Comparison of ENCODE assay signal across 8 mouse cellular contexts in genomic region chr3:30647440-30648090, GRCm38 (mm10). TPM values are rescaled to one million over a fixed set of nuclear protein-coding genes. Genes with fewer than 3 reads are reported as not detected.
DNase-seq lines count a peak whose midpoint lies in the region; ATAC-seq lines count a peak whose summit lies in the region.

Gene Lrrc34, minus strand, starts transcription at chr3:30647869.

- peaks cover 26% of the 10 kb centered on the region for H3K4me1 ChIP-seq in neural tube, embryonic 13.5 days (replicated peaks)

- H3K9me3 ChIP-seq in neural tube, embryonic 13.5 days: no peaks in the 10 kb centered on the region

- H3K9ac ChIP-seq in neural tube, embryonic 13.5 days: peak within 1 kb of the TSS; percentile 60

- WGBS in neural tube, embryonic 13.5 days: 1% methylated on average over 25 of the region's 25 CpGs

- H3K4me2 ChIP-seq in neural tube, embryonic 13.5 days: peak within 1 kb of the TSS; percentile 65

- peaks cover 41% of the 10 kb centered on the region for H3K27me3 ChIP-seq in neural tube, embryonic 13.5 days

- peak; percentile 91 for DNase-seq in heart, adult 11 months
- no peak for DNase-seq in heart, adult 8-10 months (ENCODE audit: low spot score)
- peak; percentile 42 to 55 for DNase-seq in adrenal gland, postnatal 36 days
- DNase-seq in kidney, adult 11 months: peak; percentile 31
- DNase-seq in lung, adult 18-20 months: peak; percentile 37 to 67
- DNase-seq in cerebellum, adult 8-10 months: no peak

- peak; percentile 97 for ATAC-seq in granulocyte monocyte progenitor cell, adult 5-6 weeks (replicated peaks; ENCODE audit: poor library complexity, severe bottlenecking)
- peak; percentile 76 for ATAC-seq in neural tube, embryonic 13.5 days (ENCODE audit: low read depth)

- H3K27ac ChIP-seq in neural tube, embryonic 13.5 days (replicated peaks): no peak within 1 kb of the TSS

- H3K4me3 ChIP-seq in neural tube, embryonic 13.5 days: peak within 1 kb of the TSS; percentile 33

- H3K36me3 ChIP-seq in neural tube, embryonic 13.5 days: no peaks in the 10 kb centered on the region

RNA-seq across cellular contexts. Expression of gene Lrrc34, which starts in this region (rescaled TPM):
- total RNA-seq in heart, adult 8-10 months (2022): not detected
- total RNA-seq in adrenal gland, postnatal 36 days (2021): under 1 TPM in 1 of 2 experiments, not detected in 1; 0.13 TPM
- total RNA-seq in granulocyte monocyte progenitor cell, adult 5-6 weeks (2014; fragmentation: Nextera tagmentation): not detected in 2 replicates
- 0.56 TPM in 1 of 2 replicates, not detected in the other for total RNA-seq in granulocyte monocyte progenitor cell, adult 5-6 weeks (2017)
- 0.62 and 0.78 TPM in 2 replicates for polyA plus RNA-seq in neural tube, embryonic 13.5 days (2015; fragmentation: Nextera tagmentation; extraction: Ambion mirVana)

Comparison
In these comparisons a context has a peak if more than half of its experiments do, and no peak if none do; other contexts are left out.
1. DNase-seq: peak in heart, adult 11 months (single experiment), kidney, adult 11 months (single experiment) and lung, adult 18-20 months (2 of 2); none in heart, adult 8-10 months (single experiment) and cerebellum, adult 8-10 months (single experiment).
2. Peak in DNase-seq in adrenal gland, postnatal 36 days; RNA of the gene not detected or under 1 TPM.
3. Peak in ATAC-seq in granulocyte monocyte progenitor cell, adult 5-6 weeks; RNA of the gene not detected or under 1 TPM.
4. Peak in ATAC-seq, H3K4me3 ChIP-seq, H3K9ac ChIP-seq and H3K4me2 ChIP-seq in neural tube, embryonic 13.5 days; RNA of the gene not detected or under 1 TPM.